Mouse (Mus musculus) WW6 (cell line): ENCODE results near the gene Cfap61.

ENCODE experiments used
- DNase-seq: peaks from one replicate; pipeline ENCODE4 v3.0.0-alpha.2; 2013; ENCODE audit warnings: low read depth, low spot score

Gene Cfap61

GRCm38 (mm10) chr2:146083326-146083871, 148.8 kb downstream of the Cfap61 start:
- no peak for DNase-seq

GRCm38 (mm10) chr2:146087411-146087810, 152.8 kb downstream of the Cfap61 start:
- DNase-seq: no peak

- DNase-seq: no peak
These were observed 154.6 kb downstream of the Cfap61 start for GRCm38 (mm10) chr2:146089157-146089692.

- DNase-seq: no peak
These were observed 162.9 kb downstream of the Cfap61 start for GRCm38 (mm10) chr2:146097532-146097931.

- DNase-seq: no peak
These were observed 164.5 kb downstream of the Cfap61 start for GRCm38 (mm10) chr2:146098853-146099717.

GRCm38 (mm10) chr2:146099838-146100237, 165.3 kb downstream of the Cfap61 start:
- DNase-seq: no peak

GRCm38 (mm10) chr2:146100489-146101060, 166.0 kb downstream of the Cfap61 start:
- no peak for DNase-seq

GRCm38 (mm10) chr2:146102600-146102999, 168.0 kb downstream of the Cfap61 start:
- no peak for DNase-seq

GRCm38 (mm10) chr2:146105341-146105740, 170.8 kb downstream of the Cfap61 start:
- DNase-seq: no peak

- DNase-seq: no peak
These were observed 173.4 kb downstream of the Cfap61 start for GRCm38 (mm10) chr2:146107980-146108379.

GRCm38 (mm10) chr2:146109921-146110320, 175.3 kb downstream of the Cfap61 start:
- DNase-seq: no peak

GRCm38 (mm10) chr2:146116282-146116681, 181.7 kb downstream of the Cfap61 start:
- DNase-seq: no peak

GRCm38 (mm10) chr2:146116726-146117125, 182.1 kb downstream of the Cfap61 start:
- DNase-seq: no peak

GRCm38 (mm10) chr2:146117191-146117914, 182.8 kb downstream of the Cfap61 start:
- DNase-seq: no peak

GRCm38 (mm10) chr2:146117915-146118403, 183.4 kb downstream of the Cfap61 start:
- no peak for DNase-seq

- no peak for DNase-seq
These were observed 187.0 kb downstream of the Cfap61 start for GRCm38 (mm10) chr2:146121551-146121950.

GRCm38 (mm10) chr2:146125129-146125528, 190.5 kb downstream of the Cfap61 start:
- DNase-seq: no peak

GRCm38 (mm10) chr2:146128622-146129021, 194.0 kb downstream of the Cfap61 start:
- DNase-seq: no peak

- DNase-seq: no peak
These were observed 195.9 kb downstream of the Cfap61 start for GRCm38 (mm10) chr2:146130514-146130913.

GRCm38 (mm10) chr2:146134275-146134674, 199.7 kb downstream of the Cfap61 start:
- no peak for DNase-seq

GRCm38 (mm10) chr2:146140711-146141110, 206.1 kb downstream of the Cfap61 start:
- DNase-seq: no peak

GRCm38 (mm10) chr2:146147306-146147705, 212.7 kb downstream of the Cfap61 start:
- DNase-seq: no peak
